Mouse (Mus musculus): Measurements from ENCODE around the gene Hrnr. TPM values are rescaled to one million over a fixed set of nuclear protein-coding genes. Genes with fewer than 3 reads are reported as not detected.

Gene Hrnr
- 0.02 TPM in 1 of 2 replicates, not detected in the other for polyA plus RNA-seq (2015; fragmentation: Nextera tagmentation; extraction: Ambion mirVana)

GRCm38 (mm10) chr3:93319449-93319848 is at the start of gene Hrnr:
Hrnr (plus strand) TSS chr3:93319749.
- Histone ChIP-seq H3K4me3 (ENCODE audit: low read length) (no peak within 1 kb of the TSS), H3K36me3 (ENCODE audit: control insufficient read depth, insufficient read depth) (no peaks in the 10 kb centered on the region), H3K4me1 (ENCODE audit: control insufficient read depth, insufficient read depth, low read length) (no peaks in the 10 kb centered on the region), H3K9me3 (replicated peaks; ENCODE audit: control insufficient read depth, low read length) (no peaks in the 10 kb centered on the region), H3K4me2 (ENCODE audit: low read depth, low read length) (no peak within 1 kb of the TSS), H3K27me3 (ENCODE audit: control insufficient read depth, insufficient read depth, low read length) (no peaks in the 10 kb centered on the region), H3K9ac (ENCODE audit: low read length) (no peak within 1 kb of the TSS), H3K27ac (ENCODE audit: low read length) (no peak within 1 kb of the TSS)
- ATAC-seq (replicated peaks; ENCODE audit: extremely low read depth, insufficient read depth, low FRiP score) = no peak
- whole genome bisulfite sequencing = 66% methylated on average over 2 of the region's 2 CpGs

GRCm38 (mm10) chr3:93273223-93273622 is 46.3 kb upstream of the Hrnr start, which contains the start of gene Flg:
Flg (plus strand) TSS chr3:93273523.
- Histone ChIP-seq H3K27ac (ENCODE audit: low read length) (no peak within 1 kb of the TSS), H3K9ac (ENCODE audit: low read length) (no peak within 1 kb of the TSS), H3K4me1 (ENCODE audit: control insufficient read depth, insufficient read depth, low read length) (no peaks in the 10 kb centered on the region), H3K9me3 (replicated peaks; ENCODE audit: control insufficient read depth, low read length) (no peaks in the 10 kb centered on the region), H3K4me2 (ENCODE audit: low read depth, low read length) (no peak within 1 kb of the TSS), H3K27me3 (ENCODE audit: control insufficient read depth, insufficient read depth, low read length) (no peaks in the 10 kb centered on the region), H3K4me3 (ENCODE audit: low read length) (no peak within 1 kb of the TSS), H3K36me3 (ENCODE audit: control insufficient read depth, insufficient read depth) (no peaks in the 10 kb centered on the region)
- WGBS = 81% methylated on average over 2 of the region's 2 CpGs
- ATAC-seq (replicated peaks; ENCODE audit: extremely low read depth, insufficient read depth, low FRiP score) = no peak

- H3K36me3 ChIP-seq (ENCODE audit: control insufficient read depth, insufficient read depth) = no peaks in the 10 kb centered on the region
- no peak overlapping the region for H3K4me3 ChIP-seq (ENCODE audit: low read length)
- no peak overlapping the region for H3K4me2 ChIP-seq (ENCODE audit: low read depth, low read length)
- no peaks in the 10 kb centered on the region for H3K4me1 ChIP-seq (ENCODE audit: control insufficient read depth, insufficient read depth, low read length)
- no peaks in the 10 kb centered on the region for H3K27me3 ChIP-seq (ENCODE audit: control insufficient read depth, insufficient read depth, low read length)
- no peak for ATAC-seq (replicated peaks; ENCODE audit: extremely low read depth, insufficient read depth, low FRiP score)
- 81% methylated on average over 2 of the region's 2 CpGs for WGBS
- peaks cover 3% of the 10 kb centered on the region; the same call in 1 of the 2 replicates for H3K9me3 ChIP-seq (replicated peaks; ENCODE audit: control insufficient read depth, low read length)
- no peak overlapping the region for H3K27ac ChIP-seq (ENCODE audit: low read length)
- no peak overlapping the region for H3K9ac ChIP-seq (ENCODE audit: low read length)
Observed at GRCm38 (mm10) chr3:93297542-93297941, 22.0 kb upstream of the Hrnr start.

- Histone ChIP-seq H3K27ac (ENCODE audit: low read length) (no peak overlapping the region), H3K4me1 (ENCODE audit: control insufficient read depth, insufficient read depth, low read length) (no peaks in the 10 kb centered on the region), H3K27me3 (ENCODE audit: control insufficient read depth, insufficient read depth, low read length) (no peaks in the 10 kb centered on the region), H3K9me3 (replicated peaks; ENCODE audit: control insufficient read depth, low read length) (peaks cover 3% of the 10 kb centered on the region; the same call in 1 of the 2 replicates), H3K4me3 (ENCODE audit: low read length) (no peak overlapping the region), H3K9ac (ENCODE audit: low read length) (no peak overlapping the region), H3K36me3 (ENCODE audit: control insufficient read depth, insufficient read depth) (no peaks in the 10 kb centered on the region), H3K4me2 (ENCODE audit: low read depth, low read length) (no peak overlapping the region)
- no peak for ATAC-seq (replicated peaks; ENCODE audit: extremely low read depth, insufficient read depth, low FRiP score)
- WGBS = 78% methylated on average over 6 of the region's 6 CpGs
Observed at GRCm38 (mm10) chr3:93299832-93300231, 19.7 kb upstream of the Hrnr start.

DNA sequence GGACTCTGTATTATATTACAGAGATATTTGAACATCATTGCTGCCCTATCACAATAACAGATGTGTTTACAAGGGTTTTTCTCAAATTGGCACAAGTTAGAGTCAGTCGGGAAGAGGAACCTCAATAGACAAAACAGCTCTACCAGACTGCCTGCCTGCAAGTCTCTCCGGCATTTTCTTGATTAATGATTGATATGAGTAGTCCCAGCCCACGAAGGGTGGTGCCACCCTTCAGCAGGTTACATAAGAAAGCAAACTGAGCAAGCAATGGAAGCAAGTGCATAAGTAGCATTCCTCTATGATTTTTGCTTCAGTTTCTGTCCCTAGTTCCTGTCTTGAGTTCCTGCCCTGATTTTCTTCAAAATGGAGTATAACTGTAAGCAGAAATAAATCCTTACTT is 17.7 kb upstream of the Hrnr start:
- 65% methylated on average over 3 of the region's 3 CpGs for WGBS
- no peak for ATAC-seq (replicated peaks; ENCODE audit: extremely low read depth, insufficient read depth, low FRiP score)

GRCm38 (mm10) chr3:93306142-93306541 is 13.4 kb upstream of the Hrnr start:
- H3K27ac ChIP-seq (ENCODE audit: low read length) = no peak overlapping the region
- no peak overlapping the region for H3K4me2 ChIP-seq (ENCODE audit: low read depth, low read length)
- no peaks in the 10 kb centered on the region for H3K27me3 ChIP-seq (ENCODE audit: control insufficient read depth, insufficient read depth, low read length)
- peaks cover 3% of the 10 kb centered on the region; the same call in 1 of the 2 replicates for H3K9me3 ChIP-seq (replicated peaks; ENCODE audit: control insufficient read depth, low read length)
- WGBS = 76% methylated on average over 2 of the region's 2 CpGs
- no peak overlapping the region for H3K4me3 ChIP-seq (ENCODE audit: low read length)
- no peaks in the 10 kb centered on the region for H3K4me1 ChIP-seq (ENCODE audit: control insufficient read depth, insufficient read depth, low read length)
- H3K36me3 ChIP-seq (ENCODE audit: control insufficient read depth, insufficient read depth) = no peaks in the 10 kb centered on the region
- ATAC-seq (replicated peaks; ENCODE audit: extremely low read depth, insufficient read depth, low FRiP score) = no peak
- no peak overlapping the region for H3K9ac ChIP-seq (ENCODE audit: low read length)

More for the DNA sequence above, 17.7 kb upstream of the Hrnr start:
- Histone ChIP-seq H3K27ac (ENCODE audit: low read length) (no peak overlapping the region), H3K4me2 (ENCODE audit: low read depth, low read length) (no peak overlapping the region), H3K4me1 (ENCODE audit: control insufficient read depth, insufficient read depth, low read length) (no peaks in the 10 kb centered on the region), H3K36me3 (ENCODE audit: control insufficient read depth, insufficient read depth) (no peaks in the 10 kb centered on the region), H3K9me3 (replicated peaks; ENCODE audit: control insufficient read depth, low read length) (peaks cover 3% of the 10 kb centered on the region; the same call in 1 of the 2 replicates), H3K9ac (ENCODE audit: low read length) (no peak overlapping the region), H3K27me3 (ENCODE audit: control insufficient read depth, insufficient read depth, low read length) (no peaks in the 10 kb centered on the region), H3K4me3 (ENCODE audit: low read length) (no peak overlapping the region)

DNA sequence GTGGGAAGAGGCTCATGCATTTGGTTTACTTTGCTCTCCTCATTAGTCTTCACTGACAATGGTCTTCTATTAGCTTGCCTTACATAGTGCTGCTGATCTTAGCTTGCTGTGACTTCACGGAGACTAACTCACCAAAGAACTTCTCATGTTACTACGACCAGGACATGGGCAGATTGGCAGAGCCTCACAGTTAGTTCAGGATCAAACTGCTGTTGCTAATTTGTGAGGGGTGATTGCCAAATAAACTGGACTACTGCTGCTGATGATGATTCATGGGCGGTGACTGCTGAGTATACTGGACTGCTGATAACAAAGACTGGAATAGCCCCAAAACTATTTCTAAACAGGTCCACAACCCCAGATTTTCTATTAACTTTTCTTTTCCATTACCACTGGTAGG is 8.2 kb upstream of the Hrnr start:
- Histone ChIP-seq H3K4me2 (ENCODE audit: low read depth, low read length) (no peak overlapping the region), H3K9ac (ENCODE audit: low read length) (no peak overlapping the region), H3K9me3 (replicated peaks; ENCODE audit: control insufficient read depth, low read length) (no peaks in the 10 kb centered on the region), H3K27me3 (ENCODE audit: control insufficient read depth, insufficient read depth, low read length) (no peaks in the 10 kb centered on the region), H3K36me3 (ENCODE audit: control insufficient read depth, insufficient read depth) (no peaks in the 10 kb centered on the region), H3K4me3 (ENCODE audit: low read length) (no peak overlapping the region), H3K4me1 (ENCODE audit: control insufficient read depth, insufficient read depth, low read length) (no peaks in the 10 kb centered on the region), H3K27ac (ENCODE audit: low read length) (no peak overlapping the region)
- ATAC-seq (replicated peaks; ENCODE audit: extremely low read depth, insufficient read depth, low FRiP score) = no peak
- WGBS = 65% methylated on average over 3 of the region's 3 CpGs

GRCm38 (mm10) chr3:93314388-93314787 is 5.2 kb upstream of the Hrnr start:
- ATAC-seq (replicated peaks; ENCODE audit: extremely low read depth, insufficient read depth, low FRiP score) = no peak
- no peaks in the 10 kb centered on the region for H3K27me3 ChIP-seq (ENCODE audit: control insufficient read depth, insufficient read depth, low read length)
- H3K36me3 ChIP-seq (ENCODE audit: control insufficient read depth, insufficient read depth) = no peaks in the 10 kb centered on the region
- H3K9me3 ChIP-seq (replicated peaks; ENCODE audit: control insufficient read depth, low read length) = no peaks in the 10 kb centered on the region
- H3K4me1 ChIP-seq (ENCODE audit: control insufficient read depth, insufficient read depth, low read length) = no peaks in the 10 kb centered on the region
- H3K4me3 ChIP-seq (ENCODE audit: low read length) = no peak overlapping the region
- H3K9ac ChIP-seq (ENCODE audit: low read length) = no peak overlapping the region
- no peak overlapping the region for H3K4me2 ChIP-seq (ENCODE audit: low read depth, low read length)
- WGBS = 80% methylated on average over 1 of the region's 1 CpGs
- H3K27ac ChIP-seq (ENCODE audit: low read length) = no peak overlapping the region

GRCm38 (mm10) chr3:93337749-93338148 is 18.2 kb downstream of the Hrnr start:
- Histone ChIP-seq H3K9ac (ENCODE audit: low read length) (no peak overlapping the region), H3K4me2 (ENCODE audit: low read depth, low read length) (no peak overlapping the region), H3K9me3 (replicated peaks; ENCODE audit: control insufficient read depth, low read length) (no peaks in the 10 kb centered on the region), H3K27me3 (ENCODE audit: control insufficient read depth, insufficient read depth, low read length) (no peaks in the 10 kb centered on the region), H3K27ac (ENCODE audit: low read length) (no peak overlapping the region), H3K36me3 (ENCODE audit: control insufficient read depth, insufficient read depth) (no peaks in the 10 kb centered on the region), H3K4me3 (ENCODE audit: low read length) (no peak overlapping the region), H3K4me1 (ENCODE audit: control insufficient read depth, insufficient read depth, low read length) (no peaks in the 10 kb centered on the region)
- ATAC-seq (replicated peaks; ENCODE audit: extremely low read depth, insufficient read depth, low FRiP score) = no peak
